Mouse (Mus musculus) hindbrain, embryonic 16.5 days (tissue): ENCODE measurements around the gene Dnase1l1. TPM values are rescaled to one million over a fixed set of nuclear protein-coding genes. Genes with fewer than 3 reads are reported as not detected.

Experiments used
- ATAC-seq: fragments of 200-750 bp; cut with Nextera tagmentation; 2 replicates; pipeline ENCODE4 v1.8.0; 2017; ENCODE audit warnings: moderate TSS enrichment, moderate library complexity
- H3K27ac ChIP-seq: fragments of 300-500 bp; sonication (generic); 2 replicates; pipeline ENCODE4 v1.5.1; 2014; ENCODE audit warnings: low read depth, mild to moderate bottlenecking, control low read depth, low read length, moderate library complexity
- H3K27me3 ChIP-seq: fragments of 300-500 bp; sonication (generic); replicated peaks from 2 replicates; pipeline ENCODE4 v1.6.1; 2014; ENCODE audit warnings: low read length; ENCODE audit not compliant: control insufficient read depth, insufficient read depth
- H3K36me3 ChIP-seq: fragments of 300-500 bp; sonication (generic); 2 replicates; pipeline ENCODE4 v1.6.1; 2014; ENCODE audit warnings: mild to moderate bottlenecking, low read length, moderate library complexity, mixed read lengths; ENCODE audit not compliant: control insufficient read depth, insufficient read depth
- H3K4me1 ChIP-seq: fragments of 300-500 bp; sonication (generic); 2 replicates; pipeline ENCODE4 v1.6.1; 2014; ENCODE audit warnings: low read depth, low read length; ENCODE audit not compliant: control insufficient read depth, insufficient read depth
- H3K4me2 ChIP-seq: fragments of 300-500 bp; sonication (generic); 2 replicates; pipeline ENCODE4 v1.6.1; 2014; ENCODE audit warnings: mild to moderate bottlenecking, low read length, control low read depth, moderate library complexity
- H3K4me3 ChIP-seq: fragments of 300-500 bp; sonication (generic); 2 replicates; pipeline ENCODE4 v1.5.1; 2014; ENCODE audit warnings: mild to moderate bottlenecking, low read length, control low read depth, moderate library complexity
- H3K9ac ChIP-seq: fragments of 300-500 bp; sonication (generic); 2 replicates; pipeline ENCODE4 v1.6.1; 2014; ENCODE audit warnings: low read depth, mild to moderate bottlenecking, control low read depth, low read length, moderate library complexity
- H3K9me3 ChIP-seq: fragments of 300-500 bp; sonication (generic); 2 replicates; pipeline ENCODE4 v1.6.1; 2014; ENCODE audit warnings: mild to moderate bottlenecking, low read length, moderate library complexity; ENCODE audit not compliant: control insufficient read depth
- WGBS: fragments of 180-500 bp; shearing (Covaris S2); extraction: QIAGEN DNeasy Blood & Tissue Kit; methylation state at CpG from one replicate; pipeline ENCODE4 v1.1.7; 2014; 5-methylcytosine and 5-hydroxymethylcytosine counted together
- polyA plus RNA-seq: library from polyadenylated mRNA; unstranded; fragments of >200 nt; fragmentation: Nextera tagmentation; extraction: Ambion mirVana; gene quantifications from 2 replicates; pipeline ENCODE4 v1.2.1, GENCODE M21; 2015

Dnase1l1 gene
- polyA plus RNA-seq, 1 experiment from 2014 or later: 4.4 TPM

GRCm38 (mm10) chrX:74298348-74298747, 16.2 kb upstream of the Dnase1l1 start:
- ATAC-seq: no peak
- no peak overlapping the region for H3K9ac ChIP-seq
- H3K4me2 ChIP-seq: no peak overlapping the region
- H3K4me3 ChIP-seq: no peak overlapping the region
- no peak overlapping the region for H3K27ac ChIP-seq
- no peaks in the 10 kb centered on the region for H3K9me3 ChIP-seq
- 100% methylated on average over 1 of the region's 1 CpGs for WGBS
- no peaks in the 10 kb centered on the region for H3K27me3 ChIP-seq
- peaks cover 8% of the 10 kb centered on the region for H3K36me3 ChIP-seq
- H3K4me1 ChIP-seq: peaks cover 4% of the 10 kb centered on the region; the same call in 1 of the 2 replicates

- Histone ChIP-seq H3K4me1 (peaks cover 4% of the 10 kb centered on the region; the same call in 1 of the 2 replicates), H3K4me3 (peak within 1 kb of the TSS; percentile 68), H3K27ac (peak within 1 kb of the TSS; percentile 83), H3K9ac (peak within 1 kb of the TSS; percentile 82), H3K9me3 (no peaks in the 10 kb centered on the region), H3K27me3 (no peaks in the 10 kb centered on the region), H3K36me3 (peaks cover 8% of the 10 kb centered on the region), H3K4me2 (peak within 1 kb of the TSS; percentile 69)
- peak; percentile 99 for ATAC-seq
- 16% methylated on average over 31 of the region's 37 CpGs for WGBS
Measured at GRCm38 (mm10) chrX:74296538-74297448, 14.7 kb upstream of the Dnase1l1 start, which contains the start of gene Atp6ap1. Gene Atp6ap1 (plus strand): TSS chrX:74297097.

DNA sequence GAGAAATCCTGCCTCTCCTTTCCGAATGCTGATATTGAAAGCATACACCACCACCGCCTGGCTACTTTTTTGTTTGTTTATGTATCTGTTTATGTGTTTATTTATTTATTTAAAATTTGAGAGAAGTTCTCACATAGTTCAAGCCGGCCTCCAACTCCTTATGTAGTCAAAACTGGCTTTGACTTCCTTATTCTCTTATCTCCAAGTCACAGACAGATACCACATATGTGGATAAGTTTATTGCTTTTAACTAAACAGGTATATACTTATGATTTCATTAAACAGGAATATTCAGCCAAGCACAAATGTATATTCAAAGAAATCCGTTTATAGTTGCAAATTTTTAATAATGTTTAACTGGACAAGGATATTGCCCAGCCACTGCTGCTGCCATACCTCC, 11.3 kb upstream of the Dnase1l1 start:
- Histone ChIP-seq H3K27me3 (no peaks in the 10 kb centered on the region), H3K4me1 (peaks cover 3% of the 10 kb centered on the region; the same call in 1 of the 2 replicates), H3K4me3 (no peak overlapping the region), H3K36me3 (no peaks in the 10 kb centered on the region; the same call in 1 of the 2 replicates), H3K9me3 (no peaks in the 10 kb centered on the region), H3K9ac (no peak overlapping the region), H3K27ac (no peak overlapping the region), H3K4me2 (no peak overlapping the region)
- no peak for ATAC-seq
- 83% methylated on average over 4 of the region's 4 CpGs for WGBS

- H3K27ac ChIP-seq: peak overlapping the region; percentile 83
- H3K27me3 ChIP-seq: no peaks in the 10 kb centered on the region
- peak overlapping the region; percentile 70 for H3K4me2 ChIP-seq
- H3K4me3 ChIP-seq: peak overlapping the region; percentile 56
- H3K4me1 ChIP-seq: peaks cover 3% of the 10 kb centered on the region
- ATAC-seq: peak; percentile 24
- peak overlapping the region; percentile 75 for H3K9ac ChIP-seq
- no peaks in the 10 kb centered on the region for H3K36me3 ChIP-seq
- 27% methylated on average over 5 of the region's 5 CpGs for WGBS
- no peaks in the 10 kb centered on the region for H3K9me3 ChIP-seq
Measured at GRCm38 (mm10) chrX:74283092-74283437, 928 bp upstream of the Dnase1l1 start.

GRCm38 (mm10) chrX:74282395-74283091, 406 bp upstream of the Dnase1l1 start:
- ATAC-seq: peak; percentile 87
- WGBS: 19% methylated on average over 39 of the region's 39 CpGs
- peak overlapping the region; percentile 74 for H3K4me2 ChIP-seq
- H3K27ac ChIP-seq: peak overlapping the region; percentile 83
- no peaks in the 10 kb centered on the region for H3K27me3 ChIP-seq
- H3K9me3 ChIP-seq: no peaks in the 10 kb centered on the region
- H3K4me1 ChIP-seq: peaks cover 3% of the 10 kb centered on the region
- H3K36me3 ChIP-seq: no peaks in the 10 kb centered on the region
- peak overlapping the region; percentile 75 for H3K9ac ChIP-seq
- peak overlapping the region; percentile 56 for H3K4me3 ChIP-seq

- Histone ChIP-seq H3K27ac (peak overlapping the region; percentile 51; the same call in 1 of the 2 replicates), H3K9me3 (no peaks in the 10 kb centered on the region), H3K4me1 (peaks cover 3% of the 10 kb centered on the region), H3K9ac (peak overlapping the region; percentile 63), H3K4me3 (peak overlapping the region; percentile 56), H3K36me3 (no peaks in the 10 kb centered on the region), H3K4me2 (peak overlapping the region; percentile 74), H3K27me3 (no peaks in the 10 kb centered on the region)
- 24% methylated on average over 14 of the region's 14 CpGs for WGBS
- ATAC-seq: no peak
Measured at GRCm38 (mm10) chrX:74281041-74281731, 951 bp downstream of the Dnase1l1 start.

DNA sequence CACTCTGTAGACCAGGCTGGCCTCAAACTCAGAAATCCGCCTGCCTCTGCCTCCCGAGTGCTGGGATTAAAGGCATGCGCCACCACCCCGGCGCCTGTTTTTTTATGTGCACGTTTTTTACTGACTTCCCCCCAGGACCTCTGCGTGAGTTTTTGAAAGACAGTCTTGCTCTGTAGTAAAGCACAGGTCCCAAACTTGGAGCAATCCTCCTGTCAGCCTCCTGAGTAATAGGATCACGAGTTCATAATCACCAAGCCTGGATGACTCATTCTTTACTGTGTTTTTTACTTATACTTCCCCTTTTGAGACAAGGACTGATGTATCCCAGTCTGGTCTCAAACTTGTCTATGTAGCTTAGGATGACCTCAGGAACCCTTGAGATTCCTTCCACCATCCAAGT, 4.2 kb downstream of the Dnase1l1 start:
- no peak for ATAC-seq
- WGBS: 77% methylated on average over 8 of the region's 8 CpGs

GRCm38 (mm10) chrX:74273422-74274322, 8.5 kb downstream of the Dnase1l1 start:
- Histone ChIP-seq H3K9ac (no peak overlapping the region), H3K27me3 (no peaks in the 10 kb centered on the region), H3K27ac (no peak overlapping the region), H3K4me3 (no peak overlapping the region), H3K4me1 (peaks cover 2% of the 10 kb centered on the region; the same call in 1 of the 2 replicates), H3K9me3 (no peaks in the 10 kb centered on the region), H3K4me2 (no peak overlapping the region), H3K36me3 (no peaks in the 10 kb centered on the region)
- ATAC-seq: no peak
- 29% methylated on average over 10 of the region's 10 CpGs for WGBS

More for the DNA sequence above, 4.2 kb downstream of the Dnase1l1 start:
- Histone ChIP-seq H3K4me1 (no peaks in the 10 kb centered on the region), H3K9me3 (no peaks in the 10 kb centered on the region), H3K4me2 (no peak overlapping the region), H3K36me3 (no peaks in the 10 kb centered on the region), H3K9ac (no peak overlapping the region), H3K27me3 (no peaks in the 10 kb centered on the region), H3K4me3 (no peak overlapping the region), H3K27ac (no peak overlapping the region)
